Mouse (Mus musculus) lung, postnatal 25 days (tissue): ENCODE results near the gene Snx9.
A peak's percentile ranks its signal among the peaks of the same experiment; 100 is the strongest.

Experiments used
- DNase-seq: peaks from one replicate; pipeline ENCODE4 v3.0.0; 2022; ENCODE audit warnings: low spot score

Gene Snx9

GRCm38 (mm10) chr17:5969246-5969645 is 128.1 kb downstream of the Snx9 start:
- no peak for DNase-seq

GRCm38 (mm10) chr17:5970298-5970821 is 129.2 kb downstream of the Snx9 start:
- DNase-seq, result no peak

DNA sequence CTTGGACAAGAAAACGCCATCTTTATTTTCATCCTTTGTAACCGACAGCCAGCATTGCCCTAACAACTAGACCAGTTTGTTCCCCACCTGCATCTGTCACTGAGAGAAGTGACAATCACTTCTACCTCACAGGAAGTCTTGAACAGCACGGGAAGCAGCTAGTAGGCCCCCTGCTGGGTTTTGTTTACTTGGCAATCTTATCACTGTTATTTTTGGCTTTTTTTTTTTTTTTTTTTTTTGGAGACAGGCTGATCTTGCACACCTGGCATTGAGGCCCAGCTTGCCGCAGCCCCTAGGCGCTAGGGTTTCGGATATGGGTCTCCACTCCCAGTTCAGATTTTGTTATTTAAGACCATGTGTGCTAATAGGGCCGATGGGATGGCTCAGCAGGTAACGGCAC is 132.4 kb downstream of the Snx9 start:
- DNase-seq, result no peak

DNA sequence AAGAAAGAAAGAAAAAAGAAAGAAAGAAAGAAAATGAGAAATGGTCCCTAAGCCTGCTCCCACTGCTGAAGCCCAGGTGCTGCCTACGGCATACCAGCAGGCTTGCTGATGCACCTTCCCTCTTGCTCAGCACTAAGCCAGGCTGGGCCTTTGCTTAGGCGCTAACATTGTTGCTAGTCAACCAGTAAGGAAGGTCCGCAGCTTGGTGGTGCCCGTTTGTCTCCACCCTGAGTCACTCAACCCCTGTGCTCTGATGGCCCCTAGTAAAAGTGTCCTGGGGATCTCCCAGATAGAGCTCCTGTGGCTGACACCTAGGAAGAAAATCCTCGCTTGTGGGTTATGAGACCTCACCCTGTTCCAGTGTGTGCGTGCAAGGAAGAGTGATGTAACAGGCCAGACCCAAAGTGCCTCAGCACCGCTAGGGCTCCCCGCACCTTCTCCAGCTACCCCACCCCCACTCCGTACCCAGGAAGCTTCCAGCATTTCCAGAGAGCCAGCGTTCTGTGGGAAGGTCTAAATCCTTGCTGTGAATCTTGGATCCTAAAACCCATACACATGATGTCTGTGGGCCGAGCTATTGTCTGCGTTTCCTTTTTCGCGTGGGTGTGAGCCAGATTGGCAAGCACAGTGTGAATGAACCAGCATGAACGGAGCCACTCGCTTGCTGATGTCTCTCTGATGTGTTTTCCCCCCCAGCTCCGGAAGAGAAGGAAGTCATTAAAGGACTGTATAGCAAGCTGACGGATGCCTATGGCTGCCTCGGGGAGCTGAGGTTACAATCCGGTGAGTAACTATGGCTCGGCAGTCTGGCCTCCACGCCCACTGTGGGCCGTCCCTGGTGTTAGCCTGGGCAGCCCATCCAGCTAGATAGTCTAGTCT is 134.2 kb downstream of the Snx9 start:
- DNase-seq, result peak; percentile 67

DNA sequence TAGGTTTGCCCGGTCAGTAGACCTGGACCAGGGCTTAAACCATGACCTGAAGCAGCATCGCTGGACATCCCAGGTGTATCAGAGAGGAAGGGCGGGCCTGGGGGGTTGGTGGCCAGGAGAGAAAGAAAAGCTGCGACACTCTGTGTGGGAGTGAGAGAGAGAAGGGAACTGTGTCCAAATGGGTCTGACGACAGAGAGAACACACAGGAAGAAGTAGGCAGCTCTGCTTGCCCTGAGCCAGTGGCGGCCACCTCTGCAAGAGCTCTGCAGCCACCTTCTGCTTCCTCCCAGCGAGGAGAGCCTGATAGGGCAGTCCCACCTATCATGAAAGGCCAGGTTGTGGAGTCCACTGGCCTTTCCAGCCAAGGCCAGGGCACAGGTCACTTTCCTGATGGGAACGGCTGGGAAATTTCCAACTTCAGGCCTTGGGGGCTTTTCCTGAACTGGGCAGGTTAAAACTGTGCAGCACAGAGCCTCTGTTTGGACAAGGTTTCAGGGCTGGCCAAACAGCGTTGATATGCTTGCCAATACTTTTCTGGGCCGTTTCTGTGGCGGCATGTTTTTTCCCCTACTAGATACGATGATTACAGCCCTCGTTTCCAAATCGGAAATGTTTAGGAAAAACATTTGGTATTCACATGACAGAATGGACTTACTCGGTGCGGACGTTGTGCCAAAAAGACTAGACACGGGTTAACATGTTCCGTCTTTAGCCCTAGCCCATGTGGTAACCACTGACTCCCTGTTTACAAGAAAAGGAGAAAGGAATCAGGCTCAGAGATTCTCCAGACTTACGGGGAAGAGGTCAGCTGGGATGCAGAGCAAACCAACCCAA is 135.3 kb downstream of the Snx9 start:
- DNase-seq, result peak; percentile 40

GRCm38 (mm10) chr17:5977056-5977920 is 136.2 kb downstream of the Snx9 start:
- DNase-seq, result peak; percentile 84

GRCm38 (mm10) chr17:5977921-5978504 is 136.9 kb downstream of the Snx9 start:
- peak; percentile 44 for DNase-seq

GRCm38 (mm10) chr17:5978505-5979077 is 137.5 kb downstream of the Snx9 start:
- DNase-seq, result no peak

DNA sequence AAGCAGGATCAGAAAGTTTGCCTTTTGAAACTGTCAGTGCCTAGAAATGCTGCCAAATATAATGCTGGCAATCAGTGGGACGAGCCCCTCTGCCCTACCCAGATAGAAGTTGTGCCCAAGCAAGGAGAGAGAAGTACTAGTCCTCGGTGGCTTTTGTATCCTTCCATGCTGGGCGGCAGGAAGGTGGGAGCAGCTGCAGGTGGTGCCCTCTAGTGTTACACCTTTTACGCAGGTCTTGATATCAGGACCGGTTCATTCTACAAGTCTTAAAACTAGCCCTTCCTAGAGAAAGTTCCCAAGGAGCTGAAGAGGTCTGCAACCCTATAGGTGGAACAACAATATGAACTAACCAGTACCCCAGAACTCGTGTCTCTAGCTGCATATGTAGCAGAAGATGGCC is 139.7 kb downstream of the Snx9 start:
- DNase-seq, result peak; percentile 46
